Mouse (Mus musculus) erythroblast, embryonic 14.5 days (primary cell): ENCODE results near the gene Eps8l3. TPM values are rescaled to one million over a fixed set of nuclear protein-coding genes. Genes with fewer than 3 reads are reported as not detected.
"Not testable (repeated sequence)": the region's sequence is repeated elsewhere in the genome, so short reads cannot be mapped to it uniquely, and the experiment has no call there.

Experiments
- H3K27me3 ChIP-seq: 2 replicates; pipeline ENCODE4 v1.6.1; 2012; ENCODE audit warnings: inconsistent platforms; ENCODE audit not compliant: control insufficient read depth
- H3K36me3 ChIP-seq: 2 replicates; pipeline ENCODE4 v1.6.1; 2012; ENCODE audit warnings: mild to moderate bottlenecking, inconsistent platforms; ENCODE audit not compliant: control insufficient read depth
- H3K4me1 ChIP-seq: 2 replicates; pipeline ENCODE4 v1.6.1; 2012; ENCODE audit warnings: inconsistent platforms; ENCODE audit not compliant: control insufficient read depth
- H3K4me3 ChIP-seq: replicated peaks from 2 replicates; pipeline ENCODE3; 2012; ENCODE audit warnings: moderate library complexity, mild to moderate bottlenecking, inconsistent platforms
- H3K9me3 ChIP-seq: 2 replicates; pipeline ENCODE4 v1.6.1; 2012; ENCODE audit warnings: low read length, inconsistent platforms, mixed read lengths; ENCODE audit not compliant: control insufficient read depth
- GATA1 ChIP-seq: IDR thresholded peaks from 2 replicates; pipeline ENCODE4 v1.6.1; 2012; ENCODE audit warnings: low read length, inconsistent platforms, mixed read lengths
- TAL1 ChIP-seq: IDR thresholded peaks from 3 replicates; pipeline ENCODE4 v1.6.1; 2012; ENCODE audit warnings: low read length, inconsistent platforms, mixed read lengths
- polyA plus RNA-seq: library from polyadenylated mRNA; stranded (reverse); fragments of >175 nt; gene quantifications from 2 replicates; pipeline ENCODE4 v1.2.3, GENCODE M21; 2012

Eps8l3 gene
- polyA plus RNA-seq, 1 experiment, result not detected

DNA sequence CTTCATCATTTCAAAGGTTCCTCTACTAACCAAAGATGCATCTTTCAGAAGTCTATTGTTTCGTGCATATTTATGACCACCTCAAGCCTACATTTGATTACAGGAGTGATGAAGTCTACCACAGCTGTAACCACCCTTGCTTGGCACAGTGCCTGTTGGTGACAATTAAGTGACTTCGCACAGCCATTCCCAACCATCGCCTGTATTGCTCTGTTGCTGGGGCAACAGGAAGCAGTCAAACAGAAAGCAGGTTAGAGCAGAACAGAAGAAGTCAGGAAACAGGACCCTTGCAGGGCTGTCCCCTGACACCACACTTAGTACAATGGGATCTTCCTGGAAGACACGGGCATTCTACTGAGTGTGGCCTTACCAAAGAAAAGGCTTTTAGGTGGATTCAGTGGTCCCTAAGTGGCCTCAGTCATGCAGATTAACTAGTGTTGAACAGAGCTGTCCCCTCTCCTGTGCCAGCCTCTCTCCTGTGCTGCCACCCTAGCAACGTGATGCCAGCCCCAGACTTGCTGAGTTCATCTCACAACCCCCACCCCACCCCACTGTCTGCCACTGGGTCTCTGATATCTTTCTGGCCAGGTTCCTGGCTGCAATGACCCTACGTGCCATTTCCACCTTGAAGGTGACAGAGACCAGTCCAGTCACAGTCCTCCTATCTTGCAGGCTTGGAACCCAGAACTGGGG is 27.9 kb upstream of the Eps8l3 start:
- Histone ChIP-seq H3K36me3 (no peaks in the 10 kb centered on the region), H3K27me3 (no peaks in the 10 kb centered on the region), H3K4me3 (no peak overlapping the region), H3K4me1 (no peaks in the 10 kb centered on the region), H3K9me3 (no peaks in the 10 kb centered on the region)
- TF ChIP-seq TAL1 (no peak), GATA1 (no peak)

DNA sequence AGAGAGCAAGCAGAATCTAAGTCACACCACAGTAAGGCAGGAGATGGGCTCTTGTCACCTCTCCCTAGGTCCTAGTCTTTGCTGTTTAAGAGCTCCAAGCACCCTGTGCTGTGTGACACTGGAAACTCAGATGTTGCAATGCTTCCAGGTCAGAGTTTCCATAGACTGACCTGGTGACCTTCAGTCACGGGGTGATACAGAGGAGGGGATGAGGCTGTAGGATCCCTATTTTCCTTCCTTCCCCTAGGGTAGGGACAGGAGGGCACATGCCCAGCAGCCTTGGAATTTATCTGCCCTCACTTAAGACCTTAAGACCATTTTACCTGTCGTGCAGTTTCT is 27.4 kb upstream of the Eps8l3 start:
- Histone ChIP-seq H3K27me3 (no peaks in the 10 kb centered on the region), H3K4me1 (no peaks in the 10 kb centered on the region)

DNA sequence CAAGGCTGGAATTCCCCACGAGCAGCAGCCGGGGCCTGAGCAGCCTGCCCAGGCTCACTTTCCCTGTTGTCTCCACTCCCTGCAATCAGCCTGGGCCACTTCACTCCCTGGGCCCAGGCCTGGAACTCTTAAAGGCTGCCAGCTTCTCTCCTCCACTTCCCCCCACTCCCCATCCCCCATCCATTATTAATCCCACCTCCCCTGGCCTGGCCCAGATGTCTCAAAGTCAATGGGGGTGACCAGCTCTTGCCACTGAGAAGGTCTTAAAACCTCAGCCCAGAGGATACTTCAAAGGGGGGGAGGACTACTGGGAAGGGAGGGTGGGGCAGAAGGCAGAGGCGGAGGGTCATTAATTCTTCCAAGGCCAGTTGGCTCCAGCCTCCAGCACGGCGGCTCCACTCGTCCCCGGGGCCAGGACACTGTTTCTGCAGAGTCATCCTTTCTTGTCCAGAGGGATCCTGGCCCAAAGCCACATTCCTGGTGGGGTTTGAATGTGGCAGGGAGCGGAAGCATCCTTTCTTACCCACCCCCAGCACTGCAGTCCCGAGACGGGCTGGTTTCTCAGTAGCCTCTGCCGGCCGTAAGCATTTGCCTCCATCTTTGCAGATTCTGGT is 26.5 kb upstream of the Eps8l3 start:
- H3K4me1 ChIP-seq, result no peaks in the 10 kb centered on the region
- H3K36me3 ChIP-seq, result no peaks in the 10 kb centered on the region
- H3K27me3 ChIP-seq, result no peaks in the 10 kb centered on the region
- no peak overlapping the region for H3K4me3 ChIP-seq
- TF ChIP-seq GATA1, result no peak
- no peak for TF ChIP-seq TAL1
- H3K9me3 ChIP-seq, result no peaks in the 10 kb centered on the region

More for the DNA sequence above, 27.4 kb upstream of the Eps8l3 start:
- Histone ChIP-seq H3K4me3 (no peak overlapping the region), H3K36me3 (no peaks in the 10 kb centered on the region), H3K9me3 (no peaks in the 10 kb centered on the region)
- TF ChIP-seq TAL1, result no peak
- TF ChIP-seq GATA1, result no peak

DNA sequence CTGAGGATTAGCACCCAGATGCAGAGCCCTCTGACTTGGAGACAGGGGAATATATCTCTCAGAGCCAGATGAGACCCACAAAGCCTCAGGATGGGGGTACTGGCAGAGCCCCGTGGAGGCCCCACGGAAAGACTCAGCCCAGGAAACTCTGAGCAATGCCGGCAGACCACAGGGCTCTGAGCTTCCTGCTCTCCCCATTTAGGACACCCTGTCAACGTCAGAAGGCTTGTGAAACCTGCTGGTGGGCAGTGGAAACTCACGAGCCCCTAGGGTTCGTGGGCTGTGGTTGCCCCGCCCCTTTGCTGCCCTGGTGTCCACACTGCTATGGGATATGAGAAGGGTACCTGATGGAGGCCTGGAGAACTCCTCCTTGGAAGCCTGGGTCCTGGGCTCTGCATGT is 24.2 kb upstream of the Eps8l3 start:
- Histone ChIP-seq H3K27me3 (no peaks in the 10 kb centered on the region), H3K4me1 (no peaks in the 10 kb centered on the region), H3K4me3 (no peak overlapping the region), H3K36me3 (no peaks in the 10 kb centered on the region), H3K9me3 (no peaks in the 10 kb centered on the region)
- TF ChIP-seq TAL1, result no peak
- no peak for TF ChIP-seq GATA1

- H3K4me3 ChIP-seq, result no peak overlapping the region
- TF ChIP-seq GATA1 (no peak), TAL1 (no peak)
- H3K4me1 ChIP-seq, result no peaks in the 10 kb centered on the region
- H3K9me3 ChIP-seq, result no peaks in the 10 kb centered on the region
- H3K27me3 ChIP-seq, result no peaks in the 10 kb centered on the region
- H3K36me3 ChIP-seq, result no peaks in the 10 kb centered on the region
These were observed 23.5 kb upstream of the Eps8l3 start for GRCm38 (mm10) chr3:107853232-107854181.

DNA sequence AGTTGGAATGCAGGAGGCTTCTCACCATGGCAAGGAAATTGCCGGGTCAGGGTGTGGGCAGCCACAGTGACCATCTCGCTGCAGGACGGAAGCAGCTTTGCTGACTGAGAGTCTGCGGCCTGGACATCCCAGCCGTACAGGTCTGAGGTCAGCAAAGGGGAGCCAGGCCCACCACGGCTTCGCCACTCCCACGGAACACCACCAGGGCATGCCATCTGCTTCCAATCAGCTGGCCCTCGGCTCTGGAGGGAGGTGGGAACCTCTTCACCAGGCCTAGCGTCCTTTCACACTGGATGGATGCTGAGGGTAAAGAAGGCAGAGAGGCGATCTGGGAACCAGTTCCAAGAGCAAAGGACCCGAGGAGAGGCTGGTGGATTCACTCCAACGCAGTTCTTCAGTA is 21.7 kb upstream of the Eps8l3 start:
- Histone ChIP-seq H3K4me1 (no peaks in the 10 kb centered on the region), H3K9me3 (no peaks in the 10 kb centered on the region), H3K4me3 (no peak overlapping the region), H3K36me3 (no peaks in the 10 kb centered on the region), H3K27me3 (no peaks in the 10 kb centered on the region)
- TF ChIP-seq GATA1 (no peak), TAL1 (no peak)

- Histone ChIP-seq H3K4me1 (no peaks in the 10 kb centered on the region), H3K27me3 (no peaks in the 10 kb centered on the region), H3K9me3 (no peaks in the 10 kb centered on the region), H3K36me3 (no peaks in the 10 kb centered on the region), H3K4me3 (no peak overlapping the region)
- TF ChIP-seq GATA1 (no peak), TAL1 (no peak)
These were observed 19.4 kb upstream of the Eps8l3 start for GRCm38 (mm10) chr3:107857646-107858045.

DNA sequence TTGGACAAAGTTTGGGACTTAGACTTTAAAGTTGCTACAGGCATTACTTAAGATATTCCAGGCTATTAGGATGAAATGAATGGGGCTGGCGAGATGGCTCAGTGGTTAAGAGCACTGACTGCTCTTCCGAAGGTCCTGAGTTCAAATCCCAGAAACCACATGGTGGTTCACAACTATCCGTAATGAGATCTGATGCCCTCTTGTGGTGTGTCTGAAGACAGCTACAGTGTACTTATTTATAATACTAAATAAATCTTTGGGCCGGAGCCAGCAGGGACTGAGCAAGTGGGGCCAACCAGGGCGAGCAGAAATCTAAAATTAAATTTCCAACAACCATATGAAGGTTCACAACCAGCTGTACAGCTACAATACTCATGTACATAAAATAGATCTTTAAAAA is 15.5 kb upstream of the Eps8l3 start:
- not testable (repeated sequence) for H3K4me3 ChIP-seq, H3K4me1 ChIP-seq, H3K36me3 ChIP-seq, H3K9me3 ChIP-seq, H3K27me3 ChIP-seq

DNA sequence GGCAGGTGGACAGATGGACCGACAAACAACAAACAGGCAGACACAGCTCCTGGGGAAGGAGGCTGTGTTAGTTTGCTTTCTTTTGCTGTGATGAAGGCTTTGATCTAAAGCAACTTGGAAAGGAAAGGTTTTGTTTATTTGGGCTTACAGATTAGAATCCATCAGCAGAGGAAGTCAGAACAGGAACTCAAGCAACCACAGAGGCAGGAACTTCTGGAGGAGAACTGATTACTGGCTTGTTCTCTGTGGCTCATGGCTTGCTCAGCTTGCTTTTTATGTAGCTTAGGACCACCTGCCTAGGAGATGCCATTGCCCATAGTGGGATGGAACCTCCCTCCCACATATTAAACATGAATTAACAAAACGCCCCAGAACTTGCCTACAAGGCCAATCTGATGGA is 14.6 kb upstream of the Eps8l3 start:
- H3K27me3 ChIP-seq, result no peaks in the 10 kb centered on the region
- H3K4me3 ChIP-seq, result no peak overlapping the region
- no peaks in the 10 kb centered on the region for H3K9me3 ChIP-seq
- H3K4me1 ChIP-seq, result peaks cover 2% of the 10 kb centered on the region; the same call in 1 of the 2 replicates
- H3K36me3 ChIP-seq, result no peaks in the 10 kb centered on the region
- no peak for TF ChIP-seq GATA1
- TF ChIP-seq TAL1, result no peak
